Mouse (Mus musculus) heart, adult 2 months (tissue): ENCODE measurements around the gene Slc29a4.

Experiments used
- CTCF ChIP-seq: fragments of 200-600 bp; IDR thresholded peaks from 2 replicates; pipeline ENCODE4 v1.8.1; 2022; ENCODE audit warnings: antibody characterized with exemption, mild to moderate bottlenecking, moderate library complexity
- EP300 ChIP-seq: fragments of 200-500 bp; IDR thresholded peaks from 2 replicates; pipeline ENCODE4 v1.6.1; 2011; ENCODE audit warnings: low read depth, low read length, control low read depth; ENCODE audit not compliant: insufficient read depth

GRCm38 (mm10) chr5:142668556-142669263 is 23.6 kb upstream of the Slc29a4 start:
- TF ChIP-seq CTCF = no peak
- TF ChIP-seq EP300 = no peak
